Mouse (Mus musculus): Measurements from ENCODE around the gene Orai3.
A peak's percentile ranks its signal among the peaks of the same experiment; 100 is the strongest.
"Not testable (repeated sequence)": the region's sequence is repeated elsewhere in the genome, so short reads cannot be mapped to it uniquely, and the experiment has no call there.

Orai3 gene

DNA sequence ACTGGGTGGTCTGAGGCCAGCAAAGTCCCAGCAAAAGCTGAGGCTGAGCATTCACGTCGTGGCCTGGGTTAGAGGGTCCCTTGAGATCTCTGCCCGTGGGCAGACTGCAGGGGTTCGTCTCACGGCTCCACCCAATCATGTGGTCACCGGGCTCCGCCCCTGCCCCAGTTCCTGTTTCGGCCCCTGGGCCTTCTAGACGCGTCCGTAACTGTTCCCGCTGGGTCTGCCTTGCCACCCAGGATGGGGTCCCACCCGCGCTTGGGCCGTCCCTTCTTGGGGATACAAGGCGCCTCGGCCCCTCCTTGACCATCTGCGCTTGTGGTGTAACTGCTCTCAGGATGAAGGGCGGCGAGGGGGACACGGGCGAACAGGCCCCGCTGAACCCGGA, at the start of gene Orai3:
Gene Orai3, plus strand, starts transcription at position 165 of the 388 bp plus-strand sequence.
- DNase-seq (ENCODE audit: extremely low spot score, low read depth, low spot score): no peak

DNA sequence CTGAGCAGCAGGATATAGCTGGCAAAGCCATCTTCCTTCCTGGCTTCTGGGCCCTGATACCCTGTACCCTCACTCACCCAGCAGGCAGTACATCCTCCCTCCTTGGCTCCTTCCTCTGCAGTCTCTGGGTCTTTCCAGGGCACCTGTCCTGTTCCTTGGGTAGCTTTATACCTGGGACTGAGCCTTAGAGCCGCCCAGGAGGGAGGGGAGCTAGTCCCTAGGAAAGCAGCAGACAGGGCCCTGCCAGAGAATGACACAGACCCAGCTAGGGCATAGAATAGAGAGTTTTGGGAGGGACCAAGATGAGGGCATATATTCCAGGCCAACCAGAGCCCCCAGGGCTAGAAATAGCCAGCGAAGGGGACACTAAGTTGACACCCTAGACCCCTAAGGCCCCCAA, 44.1 kb upstream of the Orai3 start:
- DNase-seq (ENCODE audit: extremely low spot score, low read depth, low spot score): no peak

DNA sequence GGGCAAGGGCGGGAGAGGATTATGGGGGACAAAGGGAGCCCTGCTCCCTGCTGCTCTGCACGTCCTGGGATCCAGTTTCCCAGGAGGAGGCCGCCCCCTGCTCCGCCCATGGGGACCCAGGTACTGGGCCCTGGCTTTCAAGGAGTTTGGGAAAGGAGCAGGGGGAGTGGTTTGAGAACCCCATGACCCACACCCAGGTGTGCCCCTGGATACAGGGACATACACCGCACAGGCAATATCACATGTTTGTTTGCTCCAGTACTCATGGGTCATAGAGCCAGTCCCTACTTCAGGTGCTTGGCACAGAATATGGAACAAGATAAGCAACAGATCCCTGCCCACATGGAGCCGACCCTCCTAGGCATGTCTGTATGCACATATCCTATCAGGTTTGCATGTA, 43.7 kb upstream of the Orai3 start:
- no peak for DNase-seq (ENCODE audit: extremely low spot score, low read depth, low spot score)

DNA sequence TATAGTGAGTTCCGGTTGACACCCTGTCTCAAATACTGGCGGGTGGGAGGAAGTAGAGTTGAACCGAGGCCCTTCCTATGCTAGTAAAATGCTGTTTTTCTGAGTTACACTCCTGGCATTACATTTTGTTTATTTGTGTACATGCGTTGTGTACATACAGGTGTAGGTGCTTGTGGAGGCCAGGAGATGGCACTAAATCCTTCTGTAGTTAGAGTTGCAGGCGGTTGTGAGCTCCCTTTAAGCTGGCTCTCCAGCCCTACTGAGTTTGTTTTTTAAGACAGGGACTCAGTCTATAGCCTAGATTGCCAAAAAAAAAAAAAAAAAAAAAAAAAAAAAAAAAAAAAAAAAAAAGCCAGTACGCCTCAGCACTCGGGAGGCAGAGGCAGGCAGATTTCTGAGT, 41.7 kb upstream of the Orai3 start:
- no peak for DNase-seq (ENCODE audit: extremely low spot score, low read depth, low spot score)

DNA sequence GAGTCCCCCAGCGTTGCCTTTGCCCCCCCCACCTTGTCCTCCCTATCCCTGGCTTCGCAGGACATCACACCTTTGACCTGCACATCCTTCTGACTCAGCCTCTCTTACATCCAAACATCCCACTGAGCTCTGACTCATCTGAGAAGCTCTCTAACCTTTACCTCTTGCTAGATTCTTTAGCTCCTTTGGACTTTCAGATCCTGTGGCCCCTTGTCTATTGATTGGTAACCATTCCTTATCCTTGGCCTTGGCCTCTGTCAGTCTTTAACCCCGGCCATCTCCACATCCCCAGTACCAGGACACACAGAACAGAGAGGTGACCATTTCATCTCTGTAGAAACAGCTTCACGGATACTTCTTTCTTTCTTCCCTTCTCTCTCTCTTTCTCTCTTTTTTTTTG, 39.4 kb upstream of the Orai3 start:
- DNase-seq (ENCODE audit: extremely low spot score, low read depth, low spot score): no peak

DNA sequence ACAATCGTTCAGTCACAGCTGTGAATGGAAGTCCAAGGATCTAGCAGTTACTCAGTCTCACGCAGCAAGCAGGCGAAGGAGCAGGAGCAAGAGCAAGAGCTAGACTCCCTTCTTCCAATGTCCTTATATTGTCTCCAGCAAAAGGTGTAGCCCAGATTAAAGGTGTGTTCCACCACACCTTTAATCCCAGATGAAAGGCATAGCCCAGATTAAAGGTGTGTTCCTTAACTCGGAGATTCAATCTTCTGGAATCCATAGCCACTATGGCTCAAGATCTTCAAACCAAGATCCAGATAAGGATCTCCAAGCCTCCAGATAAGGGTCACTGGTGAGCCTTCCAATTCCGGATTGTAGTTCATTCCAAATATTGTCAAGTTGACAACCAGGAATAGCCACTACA, 37.5 kb upstream of the Orai3 start, which contains the start of gene Ctf2:
Gene Ctf2, minus strand, starts transcription at position 101 of the 400 bp plus-strand sequence.
- not testable (repeated sequence) for DNase-seq (ENCODE audit: extremely low spot score, low read depth, low spot score)

DNA sequence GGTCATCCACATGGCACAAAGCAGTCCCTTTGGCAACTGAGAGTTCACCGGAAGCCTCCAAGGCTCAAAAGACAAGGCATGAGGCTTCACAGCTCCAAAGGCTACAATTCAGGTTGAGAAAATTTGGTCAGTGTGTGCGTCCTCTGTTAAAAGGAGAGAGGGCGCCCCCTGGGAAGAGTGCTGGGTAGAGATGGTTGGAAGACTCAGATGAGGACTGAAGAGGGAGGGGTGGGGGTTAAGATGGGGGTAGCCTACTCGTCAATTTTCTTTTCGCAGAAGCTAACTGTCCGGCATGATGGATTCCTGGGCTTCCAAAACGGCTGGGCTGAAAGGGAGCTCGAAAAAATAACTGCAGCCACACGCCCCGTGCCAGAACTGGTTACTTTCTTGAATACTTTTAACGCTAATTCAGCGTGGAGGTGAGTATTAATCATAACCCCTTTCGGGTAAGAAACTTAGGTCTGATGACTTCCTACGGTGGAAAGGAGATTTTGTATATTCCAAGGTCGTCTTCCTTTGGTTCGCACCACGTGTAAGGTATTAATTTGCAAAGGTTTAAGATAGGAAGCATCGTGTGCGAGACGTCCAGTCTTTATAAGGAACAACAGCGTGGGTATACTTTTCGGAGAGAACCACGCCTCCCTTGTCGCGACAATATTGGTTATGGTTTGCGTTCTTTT, 25.1 kb upstream of the Orai3 start, which contains the start of gene Fbxl19:
Gene Fbxl19, plus strand, starts transcription at position 178 of the 680 bp plus-strand sequence.
- DNase-seq (ENCODE audit: extremely low spot score, low read depth, low spot score): peak; percentile 41

DNA sequence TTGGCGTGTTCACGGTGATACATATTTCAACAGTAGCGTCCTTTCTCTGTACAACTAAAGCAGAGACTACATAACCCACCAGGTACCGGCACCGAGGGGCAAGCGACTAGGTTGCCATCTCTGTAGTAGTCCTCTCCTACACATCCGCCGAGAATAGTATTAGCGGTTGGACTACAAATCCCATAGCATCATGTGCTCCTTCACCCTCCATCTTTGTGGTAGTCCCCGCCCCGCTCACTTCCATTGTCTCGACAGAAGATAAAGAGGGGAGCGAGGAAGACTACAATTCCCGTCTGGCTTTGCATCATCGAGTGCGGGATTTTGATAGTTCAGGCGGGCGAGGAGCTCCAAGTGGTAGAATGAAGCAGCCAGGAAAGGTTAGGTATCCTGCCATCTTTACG, 24.4 kb upstream of the Orai3 start:
- peak; percentile 95 for DNase-seq (ENCODE audit: extremely low spot score, low read depth, low spot score)

DNA sequence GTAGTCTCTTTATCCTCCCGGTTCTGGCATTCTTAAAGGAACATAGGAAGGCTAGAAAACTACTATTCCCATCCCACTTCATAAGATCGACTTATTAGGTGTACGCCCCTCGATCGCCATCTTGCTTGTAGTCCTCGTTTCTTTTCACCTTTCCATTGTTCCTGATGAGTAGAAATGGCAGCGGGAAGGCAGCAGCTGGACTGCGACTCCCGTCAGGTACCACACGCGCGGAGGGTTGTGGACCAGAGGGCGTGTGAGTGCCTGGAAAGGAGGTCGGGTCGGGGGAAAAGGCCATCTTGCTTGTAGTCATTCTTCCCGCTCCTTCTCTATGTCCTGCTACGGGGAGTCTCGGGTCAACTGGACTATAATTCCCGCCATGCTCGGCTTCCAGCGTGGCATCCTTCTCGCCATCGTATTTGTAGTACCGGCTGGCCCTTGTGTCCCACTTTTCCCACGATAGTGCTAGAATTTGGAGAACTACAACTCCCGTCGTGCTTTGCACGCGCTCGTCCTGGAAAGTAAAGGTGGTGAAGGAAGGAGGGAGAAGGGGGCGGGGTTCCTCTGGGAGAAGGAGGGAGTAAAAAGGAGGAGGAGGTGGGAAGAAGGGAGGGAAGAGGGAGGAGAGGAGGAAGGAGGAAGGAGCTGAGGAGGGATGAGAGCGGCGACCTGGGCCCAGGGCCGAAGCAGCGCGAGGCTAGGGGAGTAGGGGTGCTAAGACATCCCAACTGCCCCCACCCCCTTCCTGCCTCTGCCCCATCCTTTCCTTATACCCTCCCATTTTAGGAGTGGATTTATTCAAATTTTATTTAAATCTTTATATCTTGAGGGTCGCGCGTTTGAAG, 23.7 kb upstream of the Orai3 start:
- peak; percentile 99 for DNase-seq (ENCODE audit: extremely low spot score, low read depth, low spot score)

DNA sequence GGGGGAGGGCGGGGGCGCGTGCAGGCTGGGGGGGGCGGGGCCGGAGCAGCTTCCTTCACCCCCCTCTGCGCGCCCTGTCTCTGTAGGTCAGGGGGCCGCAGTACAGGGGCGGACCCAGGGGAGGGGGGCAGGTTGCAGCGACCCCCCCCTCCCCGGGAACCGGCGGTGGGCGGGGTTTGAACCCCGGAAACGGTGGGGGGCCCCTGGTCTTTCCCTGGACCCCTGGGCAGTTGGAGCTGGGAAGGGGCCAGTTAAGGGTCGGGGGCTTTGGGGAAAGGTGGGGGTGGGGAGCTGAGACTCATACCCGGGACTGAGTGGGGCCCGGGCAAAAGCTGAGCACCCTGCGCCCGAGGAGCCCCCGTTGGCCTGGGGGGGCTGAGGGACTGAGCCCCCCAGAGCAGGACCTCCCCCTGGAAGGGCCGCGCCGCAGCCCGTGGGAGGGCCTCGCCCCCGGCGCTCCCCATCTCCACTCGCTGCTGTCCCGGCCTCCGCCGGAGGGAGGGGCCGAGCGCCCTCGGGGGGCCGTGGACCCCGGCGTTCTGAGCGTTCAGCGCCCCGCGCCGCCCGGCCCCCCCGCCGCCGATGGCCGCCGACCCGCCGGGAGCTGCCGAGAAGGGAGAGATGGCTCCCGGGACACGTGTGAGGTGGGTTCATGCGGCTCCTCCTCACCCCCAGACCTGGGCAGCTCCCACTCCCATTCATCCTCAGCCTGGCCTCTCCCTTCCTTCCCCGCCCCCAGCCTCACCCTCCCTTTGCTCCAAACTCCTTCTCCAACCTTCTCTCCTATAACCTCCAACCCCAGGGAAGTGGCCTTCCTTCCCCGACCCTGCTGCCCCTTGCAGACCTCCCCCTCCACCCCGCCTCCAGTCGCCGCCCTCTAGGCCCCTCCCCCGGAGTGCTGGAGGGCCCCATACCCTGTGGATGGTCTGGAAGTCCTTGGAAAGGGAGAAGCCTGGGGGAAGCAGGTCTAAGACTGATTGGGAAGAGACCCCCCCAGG, 22.8 kb upstream of the Orai3 start:
- no peak for DNase-seq (ENCODE audit: extremely low spot score, low read depth, low spot score)

DNA sequence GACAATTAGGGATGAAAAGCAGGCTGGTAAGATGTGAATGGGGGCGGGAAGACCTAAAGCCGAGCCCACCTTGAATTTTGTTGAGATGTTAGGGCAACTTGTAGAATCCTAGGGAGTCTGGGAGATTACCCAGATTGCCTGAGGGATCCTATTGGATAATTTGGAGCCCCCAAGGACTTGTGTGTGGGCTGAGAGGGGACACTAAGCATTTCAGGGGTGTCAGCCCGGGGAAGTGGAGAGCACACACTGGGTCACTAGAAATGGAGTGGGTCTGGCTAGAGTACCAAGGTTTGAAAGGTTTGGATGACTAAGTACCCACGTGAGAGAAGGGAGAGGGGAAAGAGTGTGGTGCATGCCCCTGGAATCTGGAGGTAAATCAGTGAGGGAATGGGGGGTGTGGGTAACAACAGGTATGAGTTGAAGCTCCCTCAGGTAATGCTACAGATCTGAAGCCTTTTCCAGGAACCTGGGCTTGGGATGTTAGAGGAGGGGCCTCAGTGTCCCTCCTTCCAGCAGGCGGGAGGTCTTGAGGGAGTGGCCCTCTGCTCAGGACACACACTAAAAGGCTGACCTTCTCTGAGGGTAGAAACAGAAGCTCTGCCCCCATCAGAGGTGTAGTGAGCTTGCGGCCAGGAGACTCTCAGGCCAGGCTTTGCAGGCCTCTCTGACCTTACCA, 21.9 kb upstream of the Orai3 start:
- DNase-seq (ENCODE audit: extremely low spot score, low read depth, low spot score): no peak

DNA sequence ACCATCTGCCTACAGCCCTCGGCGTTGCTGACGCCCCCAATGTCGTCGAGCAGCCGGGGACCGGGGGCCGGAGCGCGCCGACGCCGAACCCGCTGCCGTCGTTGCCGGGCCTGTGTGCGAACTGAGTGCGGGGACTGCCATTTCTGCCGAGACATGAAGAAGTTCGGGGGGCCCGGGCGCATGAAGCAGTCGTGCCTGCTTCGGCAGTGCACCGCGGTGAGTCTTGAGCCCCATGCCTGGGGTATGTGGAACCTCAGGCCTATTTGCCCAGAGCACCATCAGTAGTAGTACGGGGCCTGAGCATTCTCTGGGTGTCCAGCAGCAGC, 21.4 kb upstream of the Orai3 start:
- no peak for DNase-seq (ENCODE audit: extremely low spot score, low read depth, low spot score)

DNA sequence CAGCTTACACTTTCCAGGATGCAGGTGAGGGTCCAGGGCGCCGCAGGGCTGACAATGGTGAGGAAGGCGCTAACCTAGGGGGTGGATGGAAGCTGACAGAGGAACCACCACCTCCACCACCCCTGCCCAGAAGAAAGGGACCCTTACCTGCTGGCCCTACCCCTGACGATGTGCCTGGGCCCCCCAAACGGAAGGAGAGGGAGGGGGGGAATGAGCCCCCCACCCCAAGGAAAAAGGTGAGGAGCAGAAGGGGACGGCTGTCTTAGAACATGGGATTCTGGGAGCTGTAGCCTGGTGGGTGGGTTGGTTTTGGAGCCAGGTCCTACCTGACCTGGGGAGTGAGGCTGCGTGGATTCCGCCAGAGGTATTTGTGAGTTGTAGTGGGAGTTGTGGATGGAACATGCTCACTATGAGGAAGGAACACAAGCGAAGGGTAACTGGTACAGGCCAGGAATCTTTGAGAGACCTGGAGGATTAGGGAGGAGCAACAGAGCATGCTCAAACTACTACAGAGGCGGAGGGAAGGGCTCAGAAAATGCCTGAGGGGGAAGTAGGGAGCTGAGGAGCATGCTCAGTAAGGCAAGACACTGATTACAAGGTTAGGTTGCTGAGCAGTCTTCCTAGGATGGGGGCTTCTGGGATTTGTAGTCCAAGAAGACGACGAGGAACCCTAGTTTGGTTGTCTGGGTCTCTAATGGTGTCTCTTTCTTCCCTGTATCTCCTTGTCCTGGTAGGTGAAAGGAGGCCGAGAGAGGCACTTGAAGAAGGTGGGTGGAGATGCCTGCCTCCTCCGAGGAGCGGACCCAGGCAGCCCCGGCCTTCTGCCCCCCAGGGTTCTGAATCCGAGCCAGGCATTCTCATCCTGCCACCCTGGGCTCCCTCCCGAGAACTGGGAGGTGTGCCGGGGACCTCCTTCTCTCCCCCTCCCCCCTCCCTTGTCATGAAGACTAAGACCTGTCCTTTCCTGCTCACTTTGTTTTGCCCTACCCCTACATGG, 19.2 kb upstream of the Orai3 start:
- DNase-seq (ENCODE audit: extremely low spot score, low read depth, low spot score): no peak

DNA sequence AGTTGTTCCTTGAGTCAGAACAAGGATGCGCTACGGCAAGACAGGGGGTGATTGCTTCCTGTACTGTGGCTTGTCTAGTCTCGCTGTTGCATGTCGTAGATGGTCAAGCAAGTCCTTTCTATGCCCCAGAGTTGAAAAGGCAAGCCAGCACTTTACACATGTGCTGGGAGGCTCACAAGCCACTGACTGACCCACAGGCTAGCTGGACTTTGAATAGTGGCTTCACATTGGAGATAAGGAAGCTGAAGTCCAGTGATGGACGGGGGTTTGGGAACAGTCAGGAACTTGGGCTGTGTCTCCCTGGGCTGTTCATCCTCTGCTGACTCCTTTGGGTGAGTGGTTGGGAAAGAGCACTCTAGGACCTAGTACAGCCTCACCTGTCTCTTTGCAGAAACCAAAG, 18.0 kb upstream of the Orai3 start:
- DNase-seq (ENCODE audit: extremely low spot score, low read depth, low spot score): no peak

DNA sequence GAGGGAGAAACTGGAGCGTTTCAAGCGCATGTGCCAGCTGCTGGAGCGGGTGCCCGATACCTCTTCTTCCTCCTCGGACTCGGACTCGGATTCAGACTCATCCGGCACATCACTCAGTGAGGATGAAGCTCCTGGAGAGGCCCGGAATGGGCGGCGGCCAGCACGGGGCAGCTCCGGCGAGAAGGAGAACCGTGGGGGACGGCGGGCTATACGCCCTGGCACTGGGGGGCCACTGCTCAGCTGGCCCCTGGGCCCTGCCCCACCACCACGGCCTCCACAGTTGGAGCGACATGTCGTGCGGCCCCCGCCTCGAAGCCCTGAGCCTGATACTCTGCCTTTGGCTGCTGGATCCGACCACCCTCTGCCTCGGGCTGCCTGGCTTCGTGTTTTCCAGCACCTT, 17.5 kb upstream of the Orai3 start:
- no peak for DNase-seq (ENCODE audit: extremely low spot score, low read depth, low spot score)

DNA sequence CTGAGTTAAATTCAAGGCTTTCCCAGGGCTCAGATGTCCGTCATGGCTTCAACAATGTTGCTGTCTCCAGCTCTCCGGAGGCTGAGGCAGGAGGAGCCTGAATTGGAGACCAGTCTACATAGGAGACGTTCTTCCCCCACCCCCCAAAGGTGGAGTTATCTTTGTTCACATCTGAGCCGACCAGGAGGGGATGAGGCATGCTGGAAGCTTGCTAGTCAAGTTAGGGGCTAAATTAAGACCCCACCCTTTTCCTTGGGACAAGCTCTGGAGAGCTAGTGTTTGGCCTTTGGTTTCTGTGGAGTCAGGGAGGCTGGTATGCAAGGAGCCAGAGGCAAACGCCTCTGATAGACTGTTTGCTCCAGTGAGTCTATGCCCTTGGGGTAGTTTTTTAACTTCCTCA, 16.5 kb upstream of the Orai3 start:
- DNase-seq (ENCODE audit: extremely low spot score, low read depth, low spot score): no peak

DNA sequence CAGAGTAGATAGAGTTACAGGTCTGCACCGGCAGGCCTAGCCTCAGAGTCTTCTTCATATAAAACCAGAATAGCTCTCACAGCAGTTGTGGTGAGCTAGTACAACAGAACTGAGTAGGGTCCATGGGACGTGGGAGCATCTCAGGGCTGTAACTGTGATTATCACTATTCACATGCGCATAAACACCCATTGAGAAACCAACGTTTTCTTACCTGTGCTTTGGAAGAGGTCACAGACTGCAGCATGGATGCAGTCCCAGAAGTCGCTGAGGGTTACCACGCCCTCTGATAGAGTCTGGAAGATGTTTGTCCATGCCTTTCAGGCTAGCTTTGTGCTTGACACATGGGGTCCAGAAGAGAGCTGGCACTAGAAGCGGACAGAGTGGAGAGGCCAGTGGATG, 15.9 kb upstream of the Orai3 start:
- no peak for DNase-seq (ENCODE audit: extremely low spot score, low read depth, low spot score)

DNA sequence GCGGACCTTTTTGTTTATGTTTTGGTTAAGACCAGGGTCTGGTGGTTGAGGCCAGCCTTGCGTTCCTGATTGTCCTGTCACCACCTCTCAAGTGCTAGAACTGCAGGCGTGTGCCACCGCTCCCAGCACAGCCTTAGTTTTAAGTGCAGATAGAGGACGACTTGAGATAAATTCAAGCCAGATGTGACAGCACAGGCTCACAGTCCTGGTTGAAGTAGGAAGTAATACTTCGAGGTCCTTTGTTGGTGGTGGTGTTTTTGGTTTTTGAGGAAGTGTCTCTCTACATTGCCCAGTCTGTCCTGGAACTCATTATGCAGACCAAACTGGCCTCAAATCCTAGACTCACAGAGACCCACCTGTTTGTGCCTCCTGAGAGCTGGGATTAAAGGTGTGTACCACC, 9.9 kb upstream of the Orai3 start:
- no peak for DNase-seq (ENCODE audit: extremely low spot score, low read depth, low spot score)

DNA sequence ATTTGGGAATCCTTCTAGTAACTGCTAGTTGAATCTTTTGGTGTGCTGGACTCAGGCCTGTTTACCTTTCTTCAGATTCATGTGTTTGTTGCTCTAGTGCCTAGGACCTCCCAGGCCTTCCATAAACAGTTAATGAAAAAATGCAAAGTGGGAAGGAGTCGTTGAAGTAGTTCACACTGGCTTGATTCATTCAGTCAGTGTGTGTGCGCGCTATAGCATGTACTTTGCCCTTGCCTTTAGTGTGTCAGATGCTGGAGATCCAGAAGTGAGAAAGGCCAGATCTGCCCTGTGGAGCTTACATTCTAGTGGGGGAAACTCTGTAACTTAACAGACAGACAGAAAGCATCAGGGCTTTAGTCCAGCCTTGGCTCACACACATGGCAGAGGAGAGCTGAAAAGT, 9.1 kb upstream of the Orai3 start:
- DNase-seq (ENCODE audit: extremely low spot score, low read depth, low spot score): no peak

DNA sequence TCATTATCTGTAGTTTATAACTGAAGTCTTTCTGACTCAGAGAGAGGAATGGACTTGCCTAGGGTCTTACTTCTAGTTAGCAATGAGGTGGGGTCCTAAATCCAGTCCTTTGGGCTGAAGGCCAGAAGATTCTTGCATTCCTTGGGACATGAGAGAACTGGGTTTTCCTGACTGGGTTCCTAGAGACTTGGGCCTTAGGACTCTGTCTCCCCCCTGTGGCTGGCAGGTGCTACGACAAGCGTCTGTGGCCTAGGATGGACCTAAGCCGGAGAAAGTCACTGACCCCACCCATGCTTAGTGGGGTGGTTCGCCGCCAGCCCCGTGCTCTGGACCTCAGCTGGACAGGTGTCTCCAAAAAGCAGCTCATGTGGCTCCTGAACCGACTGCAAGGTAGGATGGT, 8.6 kb upstream of the Orai3 start:
- DNase-seq (ENCODE audit: extremely low spot score, low read depth, low spot score): no peak
